Mouse (Mus musculus) liver, adult 2 months (tissue): ENCODE measurements around the gene Sacs.

Experiments
- CTCF ChIP-seq: fragments of 200-500 bp; IDR thresholded peaks from 2 replicates; pipeline ENCODE4 v1.5.1; 2011; ENCODE audit warnings: low read depth, low read length, control low read depth
- POLR2A ChIP-seq: fragments of 200-500 bp; IDR thresholded peaks from 2 replicates; pipeline ENCODE4 v1.6.1; 2011; ENCODE audit warnings: low read length, control low read depth; ENCODE audit not compliant: insufficient read depth; ENCODE audit errors: extremely low read depth

- TF ChIP-seq CTCF (no peak), POLR2A (no peak)
Observed at GRCm38 (mm10) chr14:61171261-61171970, 33.2 kb downstream of the Sacs start.
